Mouse (Mus musculus): ENCODE results near the gene Gm10401.

DNA sequence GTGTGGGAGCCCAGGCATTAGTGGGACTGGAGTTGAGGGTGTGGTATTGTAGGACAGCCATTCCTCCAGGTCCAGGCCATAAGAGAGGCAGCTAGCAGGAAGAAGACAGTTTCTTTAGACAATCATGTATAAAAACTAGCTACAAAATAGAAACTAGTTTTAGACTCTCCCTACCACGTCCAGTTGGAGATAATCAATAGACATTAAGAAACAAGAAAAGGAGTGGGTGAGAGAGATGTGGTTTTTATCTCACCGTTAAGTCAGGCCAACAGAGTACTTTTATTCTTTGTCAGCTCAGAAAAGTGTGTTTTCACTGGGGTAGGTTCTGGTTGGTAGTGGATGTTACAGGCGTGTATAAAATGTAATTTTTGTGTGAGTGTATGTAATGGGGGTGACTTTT, 37.1 kb downstream of the Gm10401 start:
- no peak for TF ChIP-seq HCFC1 (IDR thresholded peaks at IDR 0.05; ENCODE audit: low read depth, low read length)
- no peak for TF ChIP-seq ZMIZ1 (IDR thresholded peaks at IDR 0.05; ENCODE audit: low read depth, low read length)
- TF ChIP-seq MAX (IDR thresholded peaks at IDR 0.05; ENCODE audit: low read length), result no peak
- TF ChIP-seq CTCF (conservative IDR thresholded peaks at IDR 0.05 in 1 of 2, IDR thresholded peaks at IDR 0.05 in 1 of 2; ENCODE audit: low read depth in 2 of 2, low read length in 2 of 2), result no peak
